Mouse (Mus musculus): Measurements from ENCODE around the gene 6430571L13Rik. TPM values are rescaled to one million over a fixed set of nuclear protein-coding genes. Genes with fewer than 3 reads are reported as not detected.

Gene 6430571L13Rik
- total and polyA plus RNA-seq, 3 experiments: 0.09 to 0.72 (median 0.11) TPM

GRCm38 (mm10) chr9:107370106-107370463, 29.7 kb downstream of the 6430571L13Rik start:
- Histone ChIP-seq H3K27me3 (replicated peaks) (peaks cover 34% of the 10 kb centered on the region), H3K27ac (ENCODE audit: insufficient read depth, low read depth) (no peak overlapping the region), H3K4me1 (ENCODE audit: control insufficient read depth in 1 of 2, insufficient read depth in 2 of 2) (peaks cover 8 to 23% of the 10 kb centered on the region in 2 experiments), H3K9me3 (replicated peaks; ENCODE audit: low read length) (no peaks in the 10 kb centered on the region), H3K4me2 (ENCODE audit: insufficient read depth, low read depth, poor library complexity, severe bottlenecking) (no peak overlapping the region), H3K4me3 (replicated peaks in 1 of 3; ENCODE audit: low read depth in 2 of 3, low read length in 2 of 3, poor library complexity in 1 of 3) (no peak overlapping the region), H3K36me3 (replicated peaks in 1 of 2; ENCODE audit: control insufficient read depth in 1 of 2, insufficient read depth in 1 of 2, low read length in 1 of 2) (no peaks in the 10 kb centered on the region), H3K9ac (ENCODE audit: insufficient read depth, low read depth) (no peak overlapping the region), H3K79me2 (replicated peaks; ENCODE audit: control insufficient read depth, extremely low read depth, insufficient read depth, poor library complexity, severe bottlenecking) (no peaks in the 10 kb centered on the region)
- DNase-seq (ENCODE audit: extremely low read depth): no peak
- no peak for TF ChIP-seq MAX (IDR thresholded peaks at IDR 0.05; ENCODE audit: low read length)
- no peak for TF ChIP-seq CHD2 (IDR thresholded peaks at IDR 0.05; ENCODE audit: low read length)
- no peak for TF ChIP-seq RAD21 (IDR thresholded peaks at IDR 0.05; ENCODE audit: low read depth, low read length)
- TF ChIP-seq ZNF384 (IDR thresholded peaks at IDR 0.05; ENCODE audit: low read depth, low read length): no peak
- no peak for TF ChIP-seq BHLHE40 (IDR thresholded peaks at IDR 0.05; ENCODE audit: low read depth, low read length)
- no peak for TF ChIP-seq MEF2A (IDR thresholded peaks at IDR 0.05; ENCODE audit: borderline replicate concordance, low read depth, low read length)
- TF ChIP-seq MYC (IDR thresholded peaks at IDR 0.05; ENCODE audit: low read depth, low read length): no peak
- TF ChIP-seq POLR2A (IDR thresholded peaks at IDR 0.05; ENCODE audit: low read depth, low read length): no peak
- TF ChIP-seq PAX5 (IDR thresholded peaks at IDR 0.05; ENCODE audit: low read length): no peak
- dilution Hi-C loops (cut with MboI; ENCODE audit: extremely low pct_ligation_motif_present, extremely low pct_unique_long_range_greater_than_20kb, low sequenced_read_pairs): no loop called here
- in situ Hi-C loops (cut with MboI; ENCODE audit: low pct_ligation_motif_present, low pct_unique_long_range_greater_than_20kb, low sequenced_read_pairs): no loop called here

- H3K4me1 ChIP-seq (ENCODE audit: control insufficient read depth in 1 of 2, insufficient read depth in 2 of 2): peaks cover 8 to 23% of the 10 kb centered on the region in 2 experiments
- H3K27ac ChIP-seq (ENCODE audit: insufficient read depth, low read depth): no peak overlapping the region
Measured at GRCm38 (mm10) chr9:107372441-107372840, 32.0 kb downstream of the 6430571L13Rik start.

GRCm38 (mm10) chr9:107374623-107375022, 34.2 kb downstream of the 6430571L13Rik start:
- in situ Hi-C loops (cut with MboI; ENCODE audit: low pct_ligation_motif_present, low pct_unique_long_range_greater_than_20kb, low sequenced_read_pairs) (no loop called here), dilution Hi-C loops (cut with MboI; ENCODE audit: extremely low pct_ligation_motif_present, extremely low pct_unique_long_range_greater_than_20kb, low sequenced_read_pairs) (no loop called here)

More at GRCm38 (mm10) chr9:107372441-107372840, 32.0 kb downstream of the 6430571L13Rik start:
- no peaks in the 10 kb centered on the region for H3K9me3 ChIP-seq (replicated peaks; ENCODE audit: low read length)
- no peaks in the 10 kb centered on the region for H3K79me2 ChIP-seq (replicated peaks; ENCODE audit: control insufficient read depth, extremely low read depth, insufficient read depth, poor library complexity, severe bottlenecking)
- no peaks in the 10 kb centered on the region for H3K36me3 ChIP-seq (replicated peaks in 1 of 2; ENCODE audit: control insufficient read depth in 1 of 2, insufficient read depth in 1 of 2, low read length in 1 of 2)
- in situ Hi-C loops (cut with MboI; ENCODE audit: low pct_ligation_motif_present, low pct_unique_long_range_greater_than_20kb, low sequenced_read_pairs): no loop called here
- dilution Hi-C loops (cut with MboI; ENCODE audit: extremely low pct_ligation_motif_present, extremely low pct_unique_long_range_greater_than_20kb, low sequenced_read_pairs): no loop called here
- TF ChIP-seq TCF12 (IDR thresholded peaks at IDR 0.05; ENCODE audit: low read depth, low read length) (0 out of 2 replicates have a peak, but pooled peaks have one; percentile 25), EP300 (IDR thresholded peaks at IDR 0.05; ENCODE audit: low read length) (peak; percentile 31; the same call in 1 of the 2 replicates), MAZ (IDR thresholded peaks at IDR 0.05; ENCODE audit: low read depth, low read length) (no peak), IRF4 (IDR thresholded peaks at IDR 0.05; ENCODE audit: low read depth, low read length) (peak; percentile 68), RAD21 (IDR thresholded peaks at IDR 0.05; ENCODE audit: low read depth, low read length) (no peak), NELFE (IDR thresholded peaks at IDR 0.05; ENCODE audit: low read depth, low read length) (no peak), ZKSCAN1 (IDR thresholded peaks at IDR 0.05; ENCODE audit: borderline replicate concordance, low read depth, low read length) (no peak)
- H3K4me3 ChIP-seq (replicated peaks in 1 of 3; ENCODE audit: low read depth in 2 of 3, low read length in 2 of 3, poor library complexity in 1 of 3): peak overlapping the region in 1 of 3 experiments; percentile 27
- H3K9ac ChIP-seq (ENCODE audit: insufficient read depth, low read depth): no peak overlapping the region
- H3K27me3 ChIP-seq (replicated peaks): peaks cover 33% of the 10 kb centered on the region
- DNase-seq (ENCODE audit: extremely low read depth): peak; percentile 43
- H3K4me2 ChIP-seq (ENCODE audit: insufficient read depth, low read depth, poor library complexity, severe bottlenecking): no peak overlapping the region

More at GRCm38 (mm10) chr9:107374623-107375022, 34.2 kb downstream of the 6430571L13Rik start:
- TF ChIP-seq PAX5 (IDR thresholded peaks at IDR 0.05; ENCODE audit: low read length): no peak
- no peak for TF ChIP-seq ZKSCAN1 (IDR thresholded peaks at IDR 0.05; ENCODE audit: borderline replicate concordance, low read depth, low read length)
- TF ChIP-seq CTCF (conservative IDR thresholded peaks at IDR 0.05 in 1 of 2, IDR thresholded peaks at IDR 0.05 in 1 of 2; ENCODE audit: low read depth in 2 of 2, low read length in 2 of 2): peak in 1 of 2 experiments; percentile 57; a peak in 2 of 4 replicates
- TF ChIP-seq RAD21 (IDR thresholded peaks at IDR 0.05; ENCODE audit: low read depth, low read length): peak; percentile 7
- TF ChIP-seq CHD2 (IDR thresholded peaks at IDR 0.05; ENCODE audit: low read length): peak; percentile 30; the same call in 1 of the 2 replicates
- no peak for TF ChIP-seq TBP (conservative IDR thresholded peaks at IDR 0.05; ENCODE audit: low read depth, low read length)
- no peak for TF ChIP-seq TCF12 (IDR thresholded peaks at IDR 0.05; ENCODE audit: low read depth, low read length)
- peak; percentile 35 for TF ChIP-seq SMC3 (IDR thresholded peaks at IDR 0.05; ENCODE audit: low read depth, low read length)
- no peaks in the 10 kb centered on the region for H3K36me3 ChIP-seq (replicated peaks in 1 of 2; ENCODE audit: control insufficient read depth in 1 of 2, insufficient read depth in 1 of 2, low read length in 1 of 2)
- peaks cover 40% of the 10 kb centered on the region for H3K27me3 ChIP-seq (replicated peaks)
- no peak overlapping the region for H3K4me3 ChIP-seq (replicated peaks in 1 of 3; ENCODE audit: low read depth in 2 of 3, low read length in 2 of 3, poor library complexity in 1 of 3)
- no peak overlapping the region for H3K9ac ChIP-seq (ENCODE audit: insufficient read depth, low read depth)
- H3K9me3 ChIP-seq (replicated peaks; ENCODE audit: low read length): no peaks in the 10 kb centered on the region
- peaks cover 8 to 19% of the 10 kb centered on the region in 2 experiments for H3K4me1 ChIP-seq (ENCODE audit: control insufficient read depth in 1 of 2, insufficient read depth in 2 of 2)
- no peaks in the 10 kb centered on the region for H3K79me2 ChIP-seq (replicated peaks; ENCODE audit: control insufficient read depth, extremely low read depth, insufficient read depth, poor library complexity, severe bottlenecking)
- no peak overlapping the region for H3K27ac ChIP-seq (ENCODE audit: insufficient read depth, low read depth)
- H3K4me2 ChIP-seq (ENCODE audit: insufficient read depth, low read depth, poor library complexity, severe bottlenecking): no peak overlapping the region
- DNase-seq (ENCODE audit: extremely low read depth): peak; percentile 9

Data from CH12.LX (cell line).